Mouse (Mus musculus) olfactory bulb, adult 2 months (tissue): ENCODE measurements around the gene Sec63. TPM values are rescaled to one million over a fixed set of nuclear protein-coding genes. Genes with fewer than 3 reads are reported as not detected.

ENCODE experiments used
- H3K27ac ChIP-seq: fragments of 200-500 bp; 2 replicates; pipeline ENCODE4 v1.5.1; 2012; ENCODE audit warnings: low read depth, low read length; ENCODE audit not compliant: insufficient read depth
- H3K4me1 ChIP-seq: fragments of 200-500 bp; 2 replicates; pipeline ENCODE4 v1.6.1; 2012; ENCODE audit warnings: low read length; ENCODE audit not compliant: control insufficient read depth, insufficient read depth
- H3K4me3 ChIP-seq: fragments of 200-500 bp; 2 replicates; pipeline ENCODE4 v1.5.1; 2012; ENCODE audit warnings: mild to moderate bottlenecking, low read depth, low read length, moderate library complexity; ENCODE audit not compliant: insufficient read depth
- CTCF ChIP-seq: fragments of 200-500 bp; IDR thresholded peaks from 2 replicates; pipeline ENCODE4 v1.5.1; 2012; ENCODE audit warnings: low read depth, mild to moderate bottlenecking, low read length, moderate library complexity; ENCODE audit not compliant: insufficient read depth
- POLR2A ChIP-seq: fragments of 200-500 bp; IDR thresholded peaks from 2 replicates; pipeline ENCODE4 v1.6.1; 2012; ENCODE audit warnings: mild to moderate bottlenecking, low read depth, low read length, moderate library complexity; ENCODE audit not compliant: insufficient read depth
- WGBS: fragments of 180-500 bp; shearing (Covaris S2); methylation state at CpG from one replicate; pipeline ENCODE4 v1.1.7; 2018; 5-methylcytosine and 5-hydroxymethylcytosine counted together
- polyA plus RNA-seq: library from polyadenylated mRNA; stranded (reverse); fragments of >200 nt; gene quantifications from 2 replicates; pipeline ENCODE4 v1.2.4, GENCODE M21; 2012; ENCODE audit warnings: low replicate concordance; ENCODE audit not compliant: missing spikeins, insufficient read depth, insufficient read length

The Sec63 gene
- polyA plus RNA-seq, 1 experiment, result not detected

DNA sequence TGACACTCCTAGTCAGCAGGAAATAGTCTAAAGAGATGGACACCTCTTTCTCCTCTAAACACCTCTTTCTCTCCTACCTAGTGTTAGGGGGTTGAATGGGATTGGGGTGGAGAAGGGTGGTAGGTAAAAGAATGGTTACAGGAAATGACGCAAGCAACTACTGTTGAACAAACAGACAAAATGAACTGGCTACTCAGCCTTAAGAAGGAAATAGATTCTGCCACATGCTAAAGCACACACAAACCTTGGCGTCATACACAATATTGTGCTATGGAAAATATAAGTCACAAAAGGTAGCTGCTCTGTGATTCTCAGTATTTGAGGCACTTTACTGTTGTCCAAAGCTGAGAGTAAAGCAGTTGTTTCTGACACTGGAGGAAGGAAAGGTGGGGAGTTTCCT is 77.4 kb downstream of the Sec63 start:
- no peak for TF ChIP-seq CTCF
- TF ChIP-seq POLR2A, result no peak
- Histone ChIP-seq H3K4me1 (no peaks in the 10 kb centered on the region), H3K4me3 (no peak overlapping the region), H3K27ac (no peak overlapping the region)
- 94% methylated on average over 2 of the region's 2 CpGs for WGBS

DNA sequence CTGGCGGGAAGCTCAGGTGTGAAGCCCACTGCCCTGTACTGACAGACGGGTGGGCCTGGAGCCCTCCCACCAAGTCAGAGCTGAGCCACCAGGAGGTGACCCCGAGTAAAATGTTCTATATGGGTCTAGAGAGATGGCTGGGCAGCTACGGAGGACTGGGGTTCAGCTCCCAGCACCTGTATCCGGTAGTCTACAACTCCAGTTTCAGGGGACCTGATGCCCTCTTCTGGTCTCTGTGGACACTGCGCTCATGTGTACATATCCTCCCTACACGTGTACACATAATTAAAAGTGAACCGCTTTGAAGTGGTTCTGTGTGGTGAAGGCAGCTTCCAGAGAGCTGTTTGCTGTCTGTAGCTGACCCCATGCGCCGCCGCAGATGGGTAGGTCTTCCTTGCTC is 78.7 kb downstream of the Sec63 start:
- TF ChIP-seq POLR2A, result no peak
- no peak for TF ChIP-seq CTCF
- Histone ChIP-seq H3K4me3 (no peak overlapping the region), H3K4me1 (no peaks in the 10 kb centered on the region), H3K27ac (no peak overlapping the region)
- 97% methylated on average over 11 of the region's 11 CpGs for WGBS

DNA sequence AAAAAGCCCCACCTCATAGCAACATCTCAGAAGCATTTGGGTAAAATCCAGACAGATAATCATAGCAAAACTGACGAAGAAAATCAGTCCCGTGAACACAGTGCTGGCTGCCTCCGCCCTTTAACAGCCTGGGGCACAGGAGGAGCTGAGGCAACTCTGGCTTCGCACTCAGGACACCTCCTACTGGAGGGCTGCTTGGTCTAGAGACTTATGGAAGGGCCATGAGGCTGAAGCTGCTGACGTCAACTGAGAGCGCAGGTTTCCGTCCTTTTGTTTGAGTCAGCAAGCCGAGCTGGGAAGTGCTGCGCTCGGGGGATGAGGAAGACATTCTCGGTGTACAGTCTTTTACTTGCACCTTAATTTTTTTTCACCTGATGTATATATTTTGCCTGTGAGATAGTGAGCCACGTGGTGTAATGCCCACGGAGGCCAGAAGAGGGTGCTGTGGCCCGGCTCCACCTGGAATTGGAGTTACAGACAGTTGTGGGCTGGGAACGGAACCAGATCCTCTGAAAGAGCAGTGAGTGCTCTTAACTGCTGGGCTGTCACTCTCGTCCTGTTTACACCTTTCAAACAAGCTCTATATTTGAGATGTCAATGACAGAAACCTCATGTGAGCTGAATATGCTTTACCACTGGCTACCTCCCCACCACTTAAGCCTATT is 80.4 kb downstream of the Sec63 start:
- H3K4me3 ChIP-seq, result no peak overlapping the region
- H3K4me1 ChIP-seq, result no peaks in the 10 kb centered on the region
- no peak overlapping the region for H3K27ac ChIP-seq
- TF ChIP-seq CTCF, result peak; percentile 57; the same call in 1 of the 2 replicates
- TF ChIP-seq POLR2A, result no peak
- WGBS, result 75% methylated on average over 16 of the region's 16 CpGs

DNA sequence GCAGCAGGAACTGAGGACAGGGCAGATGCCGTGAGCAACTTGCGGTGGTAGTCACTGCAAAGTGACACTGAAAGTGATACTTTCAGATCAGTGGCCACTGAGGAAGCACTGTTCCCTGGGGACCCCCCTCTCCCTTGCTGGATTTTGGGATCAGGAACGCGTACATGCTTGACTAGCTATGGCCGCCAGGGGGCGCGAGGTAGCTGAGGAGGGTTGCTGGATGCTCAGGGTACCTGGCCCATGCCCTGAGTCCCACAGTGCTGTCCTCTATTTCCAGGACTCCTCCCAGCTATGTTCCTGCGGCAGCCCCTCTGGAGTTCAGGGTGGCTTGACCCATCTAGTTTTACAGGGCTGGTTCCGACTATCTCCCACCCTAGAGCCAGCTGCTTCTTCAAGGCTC is 81.1 kb downstream of the Sec63 start:
- Histone ChIP-seq H3K4me1 (no peaks in the 10 kb centered on the region), H3K4me3 (no peak overlapping the region), H3K27ac (no peak overlapping the region)
- WGBS, result 19% methylated on average over 9 of the region's 9 CpGs
- TF ChIP-seq POLR2A, result no peak
- TF ChIP-seq CTCF, result peak; percentile 85

DNA sequence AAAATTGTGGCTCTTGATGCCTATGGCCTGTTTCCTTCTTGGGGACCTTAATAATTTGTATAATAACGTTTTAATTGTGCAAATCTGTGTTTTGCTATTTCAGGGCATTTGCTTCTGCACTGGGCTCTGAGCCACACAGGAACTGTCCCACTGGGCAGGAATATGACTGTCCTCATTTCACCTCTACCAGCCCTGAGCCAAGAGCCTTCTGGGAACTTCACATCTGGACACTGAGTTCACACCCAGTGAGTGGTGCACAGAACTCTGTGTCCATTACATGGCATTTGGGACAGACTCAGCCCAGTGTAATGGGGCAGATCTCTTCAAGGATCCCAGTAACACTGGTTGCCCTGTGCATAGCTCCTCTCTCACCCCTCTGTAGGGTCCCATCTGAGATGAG is 82.1 kb downstream of the Sec63 start:
- H3K4me1 ChIP-seq, result no peaks in the 10 kb centered on the region
- no peak overlapping the region for H3K4me3 ChIP-seq
- WGBS, result 74% methylated on average over 1 of the region's 1 CpGs
- no peak for TF ChIP-seq POLR2A
- no peak for TF ChIP-seq CTCF
- no peak overlapping the region for H3K27ac ChIP-seq

DNA sequence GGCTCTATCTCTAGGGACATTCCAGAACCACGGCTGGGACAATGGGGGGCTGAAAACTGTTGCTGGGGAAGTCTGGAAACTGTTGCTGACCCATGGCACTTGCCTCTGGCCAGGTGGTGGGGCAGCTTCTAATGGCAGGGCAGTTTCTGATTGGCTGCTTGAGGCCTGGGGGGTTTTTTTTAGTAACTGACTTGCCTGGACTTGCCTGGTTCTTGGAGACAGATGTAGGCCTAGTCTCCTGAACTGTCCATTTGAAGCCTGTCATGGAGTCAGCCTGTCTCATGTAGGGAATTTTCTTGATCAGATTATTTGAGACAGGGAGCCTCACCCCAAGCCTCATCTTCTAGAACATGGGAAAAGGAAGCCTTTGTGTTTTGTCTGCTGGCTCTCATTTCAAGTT is 84.2 kb downstream of the Sec63 start:
- H3K27ac ChIP-seq, result no peak overlapping the region
- WGBS, result 59% methylated on average over 1 of the region's 1 CpGs
- H3K4me3 ChIP-seq, result no peak overlapping the region
- H3K4me1 ChIP-seq, result no peaks in the 10 kb centered on the region
- TF ChIP-seq POLR2A, result no peak
- TF ChIP-seq CTCF, result no peak

DNA sequence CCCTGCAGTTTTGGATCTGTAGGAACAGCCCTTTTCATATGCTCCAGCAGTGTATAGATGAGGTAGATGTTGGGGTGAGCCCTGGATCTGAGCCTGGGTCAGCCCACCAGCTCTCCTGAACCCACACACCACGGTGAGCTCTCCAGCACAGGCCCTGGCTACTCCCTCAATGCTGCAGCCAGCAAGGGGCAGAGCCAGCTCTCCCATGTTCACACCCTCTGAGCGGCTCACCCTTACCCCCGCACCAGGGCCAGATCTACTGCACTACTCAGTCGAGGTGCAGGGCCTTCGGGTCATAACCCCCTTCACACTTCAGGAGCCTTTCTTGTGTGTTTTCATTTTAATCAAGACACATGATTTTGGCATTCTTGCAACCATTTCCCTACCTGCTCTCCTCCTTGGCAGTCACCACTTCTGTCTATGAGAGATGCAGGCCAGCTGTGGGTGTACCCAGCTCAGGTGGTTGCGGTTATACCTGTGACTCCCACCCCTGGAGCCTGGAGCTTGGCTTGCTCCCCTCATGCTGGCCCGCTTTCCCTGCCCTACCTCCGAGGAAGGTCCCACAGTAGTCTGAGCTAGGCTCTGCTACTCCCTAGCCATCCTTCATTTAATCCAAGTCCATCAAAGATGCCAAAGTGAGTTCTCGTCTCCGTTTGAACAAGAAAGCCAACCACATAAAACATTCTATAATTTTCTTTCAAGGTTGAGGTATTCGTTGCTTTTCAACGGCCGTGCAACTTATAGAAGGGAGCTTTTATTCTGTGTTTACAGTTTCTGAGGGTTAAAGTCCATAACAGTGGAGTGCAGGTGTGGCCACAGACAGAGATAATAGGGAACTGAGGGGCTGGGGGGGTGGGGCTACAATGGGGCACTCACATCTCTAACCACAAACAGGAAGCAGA is 87.1 kb downstream of the Sec63 start:
- WGBS, result 93% methylated on average over 13 of the region's 13 CpGs
- Histone ChIP-seq H3K4me1 (no peaks in the 10 kb centered on the region), H3K4me3 (no peak overlapping the region), H3K27ac (no peak overlapping the region)
- no peak for TF ChIP-seq POLR2A
- no peak for TF ChIP-seq CTCF

DNA sequence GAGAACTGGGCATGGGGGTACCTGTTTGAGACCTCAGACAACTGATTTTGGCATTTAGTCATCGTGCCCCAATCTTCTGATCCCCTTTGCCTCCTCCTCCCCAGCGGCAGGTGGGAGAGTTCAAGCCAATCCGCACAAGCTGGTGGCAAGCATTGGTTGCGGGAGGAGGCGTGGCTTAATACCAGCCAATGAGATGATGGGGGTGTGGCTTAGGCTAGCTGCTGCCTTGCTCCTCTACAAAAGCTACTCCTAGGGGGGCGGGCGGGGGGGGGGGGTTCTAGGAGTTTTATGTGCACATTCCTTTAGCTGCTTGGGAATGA is 87.7 kb downstream of the Sec63 start:
- no peak overlapping the region for H3K4me3 ChIP-seq
- no peak overlapping the region for H3K27ac ChIP-seq
- no peaks in the 10 kb centered on the region for H3K4me1 ChIP-seq
- 89% methylated on average over 7 of the region's 7 CpGs for WGBS
- no peak for TF ChIP-seq POLR2A
- TF ChIP-seq CTCF, result no peak

DNA sequence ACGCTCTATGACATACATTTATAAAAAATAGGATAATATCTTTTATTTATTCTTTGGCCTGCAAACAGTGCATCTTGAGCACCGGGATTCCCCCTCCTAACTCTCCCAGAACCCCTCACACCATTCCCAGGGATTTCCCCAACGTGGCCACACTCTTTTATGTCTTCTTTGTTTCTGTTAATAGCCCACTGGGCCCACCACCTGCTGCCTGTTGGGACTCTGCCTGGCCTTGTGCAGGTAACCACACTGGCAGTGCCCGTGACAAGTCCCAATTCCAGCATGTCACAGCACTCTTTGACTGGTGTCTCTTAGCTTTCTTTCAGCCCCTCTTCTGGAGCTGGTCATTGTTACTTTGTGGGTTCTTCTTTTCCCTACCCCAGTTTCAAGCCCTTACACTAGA is 93.5 kb downstream of the Sec63 start:
- H3K27ac ChIP-seq, result no peak overlapping the region
- no peak for TF ChIP-seq CTCF
- no peak for TF ChIP-seq POLR2A
- no peak overlapping the region for H3K4me3 ChIP-seq
- 89% methylated on average over 4 of the region's 4 CpGs for WGBS
- H3K4me1 ChIP-seq, result no peaks in the 10 kb centered on the region

DNA sequence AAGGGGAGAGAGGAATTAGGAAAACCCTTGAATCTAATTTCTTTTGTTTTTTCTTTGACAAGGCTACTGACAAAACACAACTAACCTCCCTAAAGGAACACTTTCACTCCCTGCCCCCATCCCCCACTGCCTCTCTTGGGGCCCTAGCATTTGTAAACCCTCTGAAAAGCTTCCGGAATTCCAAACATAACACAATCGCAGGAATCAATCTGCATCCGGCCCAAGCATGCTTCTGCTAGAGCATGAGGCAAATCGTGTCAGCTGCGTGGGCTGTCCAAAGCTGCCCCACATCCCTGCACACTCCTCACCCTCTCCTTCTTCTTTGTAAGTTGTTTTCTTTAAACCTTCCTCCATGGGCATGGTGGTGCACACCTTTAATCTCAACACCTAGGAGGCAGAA is 94.0 kb downstream of the Sec63 start:
- Histone ChIP-seq H3K27ac (no peak overlapping the region), H3K4me3 (no peak overlapping the region), H3K4me1 (no peaks in the 10 kb centered on the region)
- WGBS, result 61% methylated on average over 5 of the region's 5 CpGs
- TF ChIP-seq POLR2A (no peak), CTCF (no peak)
